Mouse (Mus musculus) E14TG2a.4 (cell line): ENCODE data around the gene Gm10337.

Source experiments
- CTCF ChIP-seq: conservative IDR thresholded peaks from 2 replicates; pipeline ENCODE4 v1.5.1; 2014; ENCODE audit warnings: low read length
- NANOG ChIP-seq: IDR thresholded peaks from 2 replicates; pipeline ENCODE4 v1.6.1; 2014; ENCODE audit warnings: borderline replicate concordance, low read length, mixed read lengths
- POU5F1 ChIP-seq: IDR thresholded peaks from 2 replicates; pipeline ENCODE4 v1.6.1; 2014; ENCODE audit warnings: low read length, borderline replicate concordance

GRCm38 (mm10) chr15:102520416-102520815 lies 16.9 kb downstream of the Gm10337 start:
- TF ChIP-seq CTCF (no peak), POU5F1 (no peak), NANOG (no peak)
